Comparison of ENCODE assay signal across 28 mouse cellular contexts in genomic region chr10:123053557-123053956, GRCm38 (mm10). TPM values are rescaled to one million over a fixed set of nuclear protein-coding genes. Genes with fewer than 3 reads are reported as not detected.
DNase-seq lines count a peak whose midpoint lies in the region; ATAC-seq and TF ChIP-seq lines count a peak whose summit lies in the region.
"Had no signal": no experiment of that assay in that cellular context is flagged by ENCODE, and none has a peak within 500 bp of the region (broad histone marks: within the 10 kb centered on the region; RNA-seq: fewer than 3 reads in every experiment).

No protein-coding gene starts in this region.

- TF ChIP-seq CTCF in liver, adult 2 months (IDR thresholded peaks at IDR 0.05; ENCODE audit: low read depth, low read length), result no peak
- TF ChIP-seq CTCF in stomach, postnatal 0 days (IDR thresholded peaks at IDR 0.05; ENCODE audit: low read depth), result no peak

- H3K36me3 ChIP-seq in heart, embryonic 10.5 days, result peaks cover 26% of the 10 kb centered on the region
- H3K36me3 ChIP-seq in liver, adult 2 months (ENCODE audit: control insufficient read depth, insufficient read depth, low read length), result peaks cover 19% of the 10 kb centered on the region
- peaks cover 8% of the 10 kb centered on the region; the same call in 1 of the 2 replicates for H3K36me3 ChIP-seq in liver, embryonic 11.5 days (ENCODE audit: control insufficient read depth, insufficient read depth, low read length)
- peaks cover 6% of the 10 kb centered on the region; the same call in 1 of the 2 replicates for H3K36me3 ChIP-seq in stomach, postnatal 0 days (ENCODE audit: control insufficient read depth, insufficient read depth, low read length)

- TF ChIP-seq EP300 in stomach, postnatal 0 days (optimal IDR thresholded peaks at IDR 0.05), result no peak

- H3K79me2 ChIP-seq in liver, adult 2 months (ENCODE audit: control insufficient read depth, insufficient read depth, low read length), result peaks cover 4% of the 10 kb centered on the region; the same call in 1 of the 2 replicates

- peak; percentile 70 for DNase-seq in heart, embryonic 10.5 days (ENCODE audit: low spot score)
- no peak for DNase-seq in heart, postnatal 25 days (ENCODE audit: low spot score)
- peak; percentile 35 for DNase-seq in liver, adult 2 months (ENCODE audit: extremely low read depth, low read depth, low spot score)
- no peak for DNase-seq in liver, embryonic 11.5 days (ENCODE audit: low spot score)
- DNase-seq in stomach, postnatal 0 days (ENCODE audit: low spot score), result no peak
- no peak for DNase-seq in spleen, postnatal 4 days (ENCODE audit: low spot score in 2 of 2)
- DNase-seq: adrenal gland, adult 8-10 months; adrenal gland, postnatal 14 days; adrenal gland, postnatal 36 days; B cell, adult 2 months; cerebellum, adult 11-12 months; cerebellum, adult 2 months; cerebellum, adult 9-10 months; cerebellum, postnatal 14 days; cerebellum, postnatal 36 days; embryo, embryonic 11 days had no signal

- WGBS in heart, embryonic 10.5 days, result 83% methylated on average over 4 of the region's 4 CpGs
- WGBS in liver, adult 2 months, result 80% methylated on average over 4 of the region's 4 CpGs
- WGBS in liver, embryonic 11.5 days, result 78% methylated on average over 4 of the region's 4 CpGs
- 63% methylated on average over 4 of the region's 4 CpGs for WGBS in stomach, postnatal 0 days

- H3K9me3 ChIP-seq in heart, embryonic 10.5 days, result no peaks in the 10 kb centered on the region
- no peaks in the 10 kb centered on the region for H3K9me3 ChIP-seq in liver, embryonic 11.5 days (ENCODE audit: control insufficient read depth, low read length)
- no peaks in the 10 kb centered on the region for H3K9me3 ChIP-seq in stomach, postnatal 0 days (ENCODE audit: control insufficient read depth, low read length)
- H3K9me3 ChIP-seq: embryonic facial prominence, embryonic 13.5 days; embryonic facial prominence, embryonic 15.5 days; forebrain, embryonic 10.5 days; forebrain, embryonic 12.5 days; G1E had no signal

- intact Hi-C loops in heart, postnatal 25 days (cut with DNase I), result no loop called here

- H3K4me1 ChIP-seq in heart, embryonic 10.5 days, result peaks cover 26% of the 10 kb centered on the region; the same call in 1 of the 2 replicates
- H3K4me1 ChIP-seq in liver, adult 2 months (ENCODE audit: control insufficient read depth, insufficient read depth, low read length), result no peaks in the 10 kb centered on the region
- no peaks in the 10 kb centered on the region for H3K4me1 ChIP-seq in liver, embryonic 11.5 days (replicated peaks; ENCODE audit: control insufficient read depth, insufficient read depth, low read length)
- H3K4me1 ChIP-seq in stomach, postnatal 0 days (replicated peaks; ENCODE audit: control insufficient read depth, insufficient read depth), result no peaks in the 10 kb centered on the region
- H3K4me1 ChIP-seq: embryonic facial prominence, embryonic 13.5 days; embryonic facial prominence, embryonic 15.5 days; forebrain, embryonic 12.5 days had no signal

- H3K4me3 ChIP-seq in heart, embryonic 10.5 days, result no peak overlapping the region
- no peak overlapping the region for H3K4me3 ChIP-seq in liver, adult 2 months (ENCODE audit: insufficient read depth, low read depth, low read length)
- H3K4me3 ChIP-seq in liver, embryonic 11.5 days (ENCODE audit: low read depth, low read length), result no peak overlapping the region
- H3K4me3 ChIP-seq in stomach, postnatal 0 days (ENCODE audit: low read depth, low read length), result no peak overlapping the region
- H3K4me3 ChIP-seq: embryonic facial prominence, embryonic 13.5 days; embryonic facial prominence, embryonic 15.5 days; erythroblast, embryonic 14.5 days; forebrain, embryonic 10.5 days; forebrain, embryonic 12.5 days had no signal

- TF ChIP-seq POLR2A in liver, adult 2 months (IDR thresholded peaks at IDR 0.05; ENCODE audit: extremely low read depth, insufficient read depth, low read length), result no peak

- no peak for ATAC-seq in liver, embryonic 11.5 days (replicated peaks; ENCODE audit: low FRiP score)
- 0 out of 2 replicates have a peak, but pooled peaks have one; percentile 20 for ATAC-seq in megakaryocyte progenitor cell, adult 5-6 weeks (replicated peaks; ENCODE audit: poor library complexity)
- ATAC-seq in stomach, postnatal 0 days (ENCODE audit: low FRiP score, low TSS enrichment), result peak; percentile 56; the same call in 1 of the 2 replicates
- ATAC-seq: activated CD4-positive, CD25-positive, alpha-beta regulatory T cell, adult 4 months; CD4-positive, CD25-positive, alpha-beta regulatory T cell, adult 4 months; forebrain, embryonic 14.5 days; Patski had no signal

- no peak overlapping the region for H3K4me2 ChIP-seq in liver, embryonic 11.5 days
- no peak overlapping the region for H3K4me2 ChIP-seq in stomach, postnatal 0 days (replicated peaks; ENCODE audit: low read depth)
- H3K4me2 ChIP-seq: embryonic facial prominence, embryonic 13.5 days; embryonic facial prominence, embryonic 15.5 days; forebrain, embryonic 12.5 days had no signal

- no peak overlapping the region for H3K27ac ChIP-seq in heart, embryonic 10.5 days
- no peak overlapping the region for H3K27ac ChIP-seq in liver, adult 2 months (replicated peaks; ENCODE audit: insufficient read depth, low read depth, low read length)
- H3K27ac ChIP-seq in liver, embryonic 11.5 days (ENCODE audit: low read depth, low read length), result no peak overlapping the region
- H3K27ac ChIP-seq in stomach, postnatal 0 days (replicated peaks), result no peak overlapping the region
- H3K27ac ChIP-seq: embryonic facial prominence, embryonic 13.5 days; embryonic facial prominence, embryonic 15.5 days; forebrain, embryonic 10.5 days; forebrain, embryonic 12.5 days had no signal

- H3K27me3 ChIP-seq in heart, embryonic 10.5 days (ENCODE audit: insufficient read depth, poor library complexity, severe bottlenecking), result no peaks in the 10 kb centered on the region
- no peaks in the 10 kb centered on the region for H3K27me3 ChIP-seq in liver, adult 2 months (ENCODE audit: control insufficient read depth, insufficient read depth, low read length)
- no peaks in the 10 kb centered on the region for H3K27me3 ChIP-seq in liver, embryonic 11.5 days (replicated peaks; ENCODE audit: control insufficient read depth, insufficient read depth, low read length)
- no peaks in the 10 kb centered on the region for H3K27me3 ChIP-seq in stomach, postnatal 0 days (ENCODE audit: control insufficient read depth, insufficient read depth, low read length)
- H3K27me3 ChIP-seq: CH12.LX; embryonic facial prominence, embryonic 13.5 days; embryonic facial prominence, embryonic 15.5 days; forebrain, embryonic 12.5 days; Patski had no signal

- H3K9ac ChIP-seq in liver, adult 2 months (ENCODE audit: low read depth, low read length), result no peak overlapping the region
- H3K9ac ChIP-seq in liver, embryonic 11.5 days (ENCODE audit: low read depth, low read length), result no peak overlapping the region
- no peak overlapping the region for H3K9ac ChIP-seq in stomach, postnatal 0 days (ENCODE audit: low read length)
- H3K9ac ChIP-seq: embryonic facial prominence, embryonic 13.5 days; embryonic facial prominence, embryonic 15.5 days; forebrain, embryonic 12.5 days had no signal

RNA-seq across cellular contexts. Expression of gene Mon2, which starts 22.7 kb away (rescaled TPM):
- 19.1 and 19.7 TPM in 2 replicates for polyA plus RNA-seq in heart, embryonic 10.5 days (2016; fragmentation: Nextera tagmentation; extraction: Ambion mirVana)
- 10 to 100 TPM; 38.1 to 38.4 TPM for total RNA-seq in heart, postnatal 25 days (2021)
- total RNA-seq in liver, adult 2 months (2014; rRNA removed), result 51.8 and 58.1 TPM in 2 replicates
- polyA plus RNA-seq in liver, adult 2 months (2012; rRNA removed), result 24.3 and 35.1 TPM in 2 replicates
- 17.9 and 19.3 TPM in 2 replicates for polyA plus RNA-seq in liver, embryonic 11.5 days (2014; fragmentation: Nextera tagmentation; extraction: Ambion mirVana)
- 25.6 and 45.4 TPM in 2 replicates for total RNA-seq in megakaryocyte progenitor cell, adult 5-6 weeks (2015)
- total RNA-seq in megakaryocyte progenitor cell, adult 5-6 weeks (2017), result 35.9 and 48.0 TPM in 2 replicates
- 14.7 and 15.9 TPM in 2 replicates for polyA plus RNA-seq in stomach, postnatal 0 days (2015; fragmentation: Nextera tagmentation; extraction: Ambion mirVana)

Comparison
In these comparisons a context has a peak if more than half of its experiments do, and no peak if none do; other contexts are left out.
1. DNase-seq: peak in heart, embryonic 10.5 days (single experiment) and liver, adult 2 months (single experiment); none in heart, postnatal 25 days (single experiment), liver, embryonic 11.5 days (single experiment), stomach, postnatal 0 days (single experiment) and spleen, postnatal 4 days (0 of 2).